Mouse (Mus musculus) 416B (cell line): ENCODE results near the gene Lifr.

Experiments used
- DNase-seq: peaks from one replicate; pipeline ENCODE4 v3.0.0; 2011; ENCODE audit warnings: low read depth

Gene Lifr

GRCm38 (mm10) chr15:7129127-7129943 lies 38.9 kb downstream of the Lifr start:
- DNase-seq = no peak

- DNase-seq = no peak
These were observed 39.5 kb downstream of the Lifr start for GRCm38 (mm10) chr15:7129944-7130287.

- no peak for DNase-seq
These were observed 40.3 kb downstream of the Lifr start for GRCm38 (mm10) chr15:7130691-7131225.

- DNase-seq = peak; percentile 22
These were observed 42.3 kb downstream of the Lifr start for GRCm38 (mm10) chr15:7132741-7133140.

- DNase-seq = peak; percentile 58
These were observed 44.1 kb downstream of the Lifr start for GRCm38 (mm10) chr15:7134454-7135052.

- no peak for DNase-seq
These were observed 45.7 kb downstream of the Lifr start for GRCm38 (mm10) chr15:7135982-7136562.

- DNase-seq = no peak
These were observed 46.5 kb downstream of the Lifr start for GRCm38 (mm10) chr15:7136912-7137311.

- no peak for DNase-seq
These were observed 47.2 kb downstream of the Lifr start for GRCm38 (mm10) chr15:7137607-7138006.

GRCm38 (mm10) chr15:7138471-7138870 lies 48.1 kb downstream of the Lifr start:
- DNase-seq = no peak

GRCm38 (mm10) chr15:7140322-7140721 lies 49.9 kb downstream of the Lifr start:
- no peak for DNase-seq

- DNase-seq = no peak
These were observed 50.8 kb downstream of the Lifr start for GRCm38 (mm10) chr15:7141246-7141645.

- no peak for DNase-seq
These were observed 53.3 kb downstream of the Lifr start for GRCm38 (mm10) chr15:7143689-7144170.

- DNase-seq = no peak
These were observed 54.1 kb downstream of the Lifr start for GRCm38 (mm10) chr15:7144542-7144941.

- DNase-seq = no peak
These were observed 54.5 kb downstream of the Lifr start for GRCm38 (mm10) chr15:7144942-7145341.

GRCm38 (mm10) chr15:7145555-7145954 lies 55.1 kb downstream of the Lifr start:
- DNase-seq = no peak

- DNase-seq = no peak
These were observed 56.1 kb downstream of the Lifr start for GRCm38 (mm10) chr15:7146529-7146928.

- DNase-seq = no peak
These were observed 59.4 kb downstream of the Lifr start for GRCm38 (mm10) chr15:7149796-7150195.

GRCm38 (mm10) chr15:7150591-7150990 lies 60.2 kb downstream of the Lifr start:
- DNase-seq = no peak

GRCm38 (mm10) chr15:7152116-7152760 lies 61.8 kb downstream of the Lifr start:
- no peak for DNase-seq

GRCm38 (mm10) chr15:7154010-7154736 lies 63.8 kb downstream of the Lifr start:
- no peak for DNase-seq

GRCm38 (mm10) chr15:7154737-7155090 lies 64.3 kb downstream of the Lifr start:
- DNase-seq = peak; percentile 68

- no peak for DNase-seq
These were observed 67.2 kb downstream of the Lifr start for GRCm38 (mm10) chr15:7157658-7158057.
